7 mouse cellular contexts compared by ENCODE assay signal in genomic region chr7:105633801-105634135, GRCm38 (mm10). TPM values are rescaled to one million over a fixed set of nuclear protein-coding genes. Genes with fewer than 3 reads are reported as not detected.
DNase-seq lines count a peak whose midpoint lies in the region; ATAC-seq and TF ChIP-seq lines count a peak whose summit lies in the region.

No protein-coding gene starts in this region.

- H3K9me3 ChIP-seq in forebrain, embryonic 11.5 days (ENCODE audit: control insufficient read depth, low read length) = no peaks in the 10 kb centered on the region
- H3K9me3 ChIP-seq in liver, embryonic 12.5 days (replicated peaks) = no peaks in the 10 kb centered on the region
- no peaks in the 10 kb centered on the region for H3K9me3 ChIP-seq in stomach, embryonic 16.5 days (replicated peaks; ENCODE audit: control insufficient read depth, low read length)

- peaks cover 2% of the 10 kb centered on the region; the same call in 1 of the 2 replicates for H3K4me1 ChIP-seq in spleen, adult 2 months (ENCODE audit: control insufficient read depth, insufficient read depth, insufficient read length)
- H3K4me1 ChIP-seq in forebrain, embryonic 11.5 days (replicated peaks; ENCODE audit: control insufficient read depth, insufficient read depth, low read length) = peaks cover 10% of the 10 kb centered on the region
- peaks cover 37% of the 10 kb centered on the region for H3K4me1 ChIP-seq in liver, embryonic 12.5 days
- peaks cover 10% of the 10 kb centered on the region for H3K4me1 ChIP-seq in stomach, embryonic 16.5 days (ENCODE audit: control insufficient read depth, insufficient read depth, low read length)

- peak overlapping the region; percentile 68 for H3K9ac ChIP-seq in forebrain, embryonic 11.5 days (ENCODE audit: low read length)
- H3K9ac ChIP-seq in liver, embryonic 12.5 days = peak overlapping the region; percentile 78
- peak overlapping the region; percentile 89 for H3K9ac ChIP-seq in stomach, embryonic 16.5 days (ENCODE audit: low read length)

- H3K27ac ChIP-seq in spleen, adult 2 months (ENCODE audit: insufficient read depth, low read length) = 0 out of 2 replicates have a peak overlapping the region, but pooled peaks have one; percentile 55
- no peak overlapping the region for H3K27ac ChIP-seq in forebrain, embryonic 11.5 days (ENCODE audit: low read depth, low read length)
- H3K27ac ChIP-seq in liver, embryonic 12.5 days = no peak overlapping the region
- peak overlapping the region; percentile 43; the same call in 1 of the 2 replicates for H3K27ac ChIP-seq in stomach, embryonic 16.5 days (ENCODE audit: low read length)

- TF ChIP-seq CTCF in spleen, adult 2 months (IDR thresholded peaks at IDR 0.05; ENCODE audit: extremely low read depth, insufficient read depth, insufficient read length, insufficient replicate concordance) = no peak

- peak overlapping the region; percentile 82 for H3K4me3 ChIP-seq in spleen, adult 2 months (ENCODE audit: extremely low read depth, insufficient read depth, insufficient read length)
- peak overlapping the region; percentile 66 for H3K4me3 ChIP-seq in forebrain, embryonic 11.5 days (ENCODE audit: low read depth, low read length)
- H3K4me3 ChIP-seq in liver, embryonic 12.5 days = peak overlapping the region; percentile 69
- H3K4me3 ChIP-seq in stomach, embryonic 16.5 days (replicated peaks; ENCODE audit: low read length) = peak overlapping the region; percentile 82

- 0 out of 2 replicates have a peak, but pooled peaks cover 2% of the 10 kb centered on the region for H3K27me3 ChIP-seq in spleen, adult 2 months (ENCODE audit: control insufficient read depth, insufficient read depth, low read length)
- no peaks in the 10 kb centered on the region for H3K27me3 ChIP-seq in forebrain, embryonic 11.5 days (ENCODE audit: control insufficient read depth, insufficient read depth, low read length)
- H3K27me3 ChIP-seq in liver, embryonic 12.5 days (replicated peaks) = peaks cover 12% of the 10 kb centered on the region
- no peaks in the 10 kb centered on the region for H3K27me3 ChIP-seq in stomach, embryonic 16.5 days (ENCODE audit: control insufficient read depth, insufficient read depth, low read length)

- TF ChIP-seq POLR2A in spleen, adult 2 months (IDR thresholded peaks at IDR 0.05; ENCODE audit: low read depth, low read length) = no peak

- ATAC-seq in forebrain, embryonic 11.5 days (replicated peaks; ENCODE audit: low FRiP score) = no peak
- 0 out of 2 replicates have a peak, but pooled peaks have one; percentile 33 for ATAC-seq in liver, embryonic 12.5 days
- no peak; the same call in 1 of the 2 replicates for ATAC-seq in stomach, embryonic 16.5 days (ENCODE audit: insufficient read depth, low FRiP score)
- no peak; the same call in 1 of the 2 replicates for ATAC-seq in frontal cortex, adult (ENCODE audit: low TSS enrichment)

- H3K4me2 ChIP-seq in forebrain, embryonic 11.5 days (ENCODE audit: low read depth, low read length, severe bottlenecking) = peak overlapping the region; percentile 81
- H3K4me2 ChIP-seq in liver, embryonic 12.5 days = peak overlapping the region; percentile 95
- H3K4me2 ChIP-seq in stomach, embryonic 16.5 days (ENCODE audit: low read depth, low read length) = peak overlapping the region; percentile 65

- WGBS in spleen, adult 2 months = 3% methylated on average over 10 of the region's 10 CpGs
- 6% methylated on average over 10 of the region's 10 CpGs for WGBS in forebrain, embryonic 11.5 days
- 6% methylated on average over 10 of the region's 10 CpGs for WGBS in liver, embryonic 12.5 days (ENCODE audit: insufficient replicate concordance)
- WGBS in stomach, embryonic 16.5 days = 6% methylated on average over 10 of the region's 10 CpGs

- DNase-seq in spleen, adult 2 months (ENCODE audit: low read depth in 1 of 2, low spot score in 2 of 2) = no peak
- DNase-seq in spleen, postnatal 10 days (ENCODE audit: low spot score in 2 of 2) = no peak
- DNase-seq in forebrain, embryonic 11.5 days (ENCODE audit: low spot score) = no peak
- no peak for DNase-seq in gastrocnemius, postnatal 10 days

- 0 out of 2 replicates have a peak, but pooled peaks cover 1% of the 10 kb centered on the region for H3K36me3 ChIP-seq in spleen, adult 2 months (ENCODE audit: control insufficient read depth, insufficient read depth, low read length)
- H3K36me3 ChIP-seq in forebrain, embryonic 11.5 days (ENCODE audit: control insufficient read depth, insufficient read depth, low read length) = no peaks in the 10 kb centered on the region; the same call in 1 of the 2 replicates
- H3K36me3 ChIP-seq in liver, embryonic 12.5 days = peaks cover 33% of the 10 kb centered on the region
- H3K36me3 ChIP-seq in stomach, embryonic 16.5 days (ENCODE audit: control insufficient read depth, insufficient read depth, low read length) = no peaks in the 10 kb centered on the region

RNA-seq across cellular contexts. Expression of gene Trim3, which starts 0.4 kb away (rescaled TPM):
- polyA plus RNA-seq in spleen, adult 2 months (2012; rRNA removed) = 25.4 and 35.1 TPM in 2 replicates
- polyA plus RNA-seq in forebrain, embryonic 11.5 days (2014; fragmentation: Nextera tagmentation; extraction: Ambion mirVana) = 35.9 and 37.7 TPM in 2 replicates
- 7.7 and 8.0 TPM in 2 replicates for polyA plus RNA-seq in liver, embryonic 12.5 days (2016; fragmentation: Nextera tagmentation; extraction: Ambion mirVana)
- polyA plus RNA-seq in stomach, embryonic 16.5 days (2015; fragmentation: Nextera tagmentation; extraction: Ambion mirVana) = 29.4 and 29.7 TPM in 2 replicates
- total RNA-seq in gastrocnemius, postnatal 10 days (2021) = 10 to 100 TPM; 18.8 to 29.4 TPM

RNA-seq across cellular contexts. Expression of gene Timm10b, which starts 6.1 kb away (rescaled TPM):
- 87.3 and 118 TPM in 2 replicates for polyA plus RNA-seq in spleen, adult 2 months (2012; rRNA removed)
- polyA plus RNA-seq in forebrain, embryonic 11.5 days (2014; fragmentation: Nextera tagmentation; extraction: Ambion mirVana) = 148 and 151 TPM in 2 replicates
- polyA plus RNA-seq in liver, embryonic 12.5 days (2016; fragmentation: Nextera tagmentation; extraction: Ambion mirVana) = 159 and 163 TPM in 2 replicates
- polyA plus RNA-seq in stomach, embryonic 16.5 days (2015; fragmentation: Nextera tagmentation; extraction: Ambion mirVana) = 182 and 183 TPM in 2 replicates
- total RNA-seq in gastrocnemius, postnatal 10 days (2021) = 10 to 100 TPM; 67.5 to 79.0 TPM

RNA-seq across cellular contexts. Expression of gene Arfip2, which starts 6.4 kb away (rescaled TPM):
- polyA plus RNA-seq in spleen, adult 2 months (2012; rRNA removed) = 38.1 and 38.3 TPM in 2 replicates
- 78.2 and 90.2 TPM in 2 replicates for polyA plus RNA-seq in forebrain, embryonic 11.5 days (2014; fragmentation: Nextera tagmentation; extraction: Ambion mirVana)
- 24.5 and 26.8 TPM in 2 replicates for polyA plus RNA-seq in liver, embryonic 12.5 days (2016; fragmentation: Nextera tagmentation; extraction: Ambion mirVana)
- 77.9 and 78.4 TPM in 2 replicates for polyA plus RNA-seq in stomach, embryonic 16.5 days (2015; fragmentation: Nextera tagmentation; extraction: Ambion mirVana)
- total RNA-seq in gastrocnemius, postnatal 10 days (2021) = 10 to 100 TPM; 21.2 to 28.2 TPM

RNA-seq across cellular contexts. Expression of gene Gm45799, which starts 6.6 kb away (rescaled TPM):
- 155 and 230 TPM in 2 replicates for polyA plus RNA-seq in spleen, adult 2 months (2012; rRNA removed)
- polyA plus RNA-seq in forebrain, embryonic 11.5 days (2014; fragmentation: Nextera tagmentation; extraction: Ambion mirVana) = 11.8 and 14.2 TPM in 2 replicates
- polyA plus RNA-seq in liver, embryonic 12.5 days (2016; fragmentation: Nextera tagmentation; extraction: Ambion mirVana) = 10.2 and 13.2 TPM in 2 replicates
- 21.1 and 37.0 TPM in 2 replicates for polyA plus RNA-seq in stomach, embryonic 16.5 days (2015; fragmentation: Nextera tagmentation; extraction: Ambion mirVana)
- total RNA-seq in gastrocnemius, postnatal 10 days (2021) = 1 to 10 TPM; 1.9 to 3.1 TPM

RNA-seq across cellular contexts. Expression of gene Dnhd1, which starts 16.9 kb away (rescaled TPM):
- 1.4 and 2.3 TPM in 2 replicates for polyA plus RNA-seq in spleen, adult 2 months (2012; rRNA removed)
- polyA plus RNA-seq in forebrain, embryonic 11.5 days (2014; fragmentation: Nextera tagmentation; extraction: Ambion mirVana) = 0.39 and 0.79 TPM in 2 replicates
- 0.24 and 0.47 TPM in 2 replicates for polyA plus RNA-seq in liver, embryonic 12.5 days (2016; fragmentation: Nextera tagmentation; extraction: Ambion mirVana)
- 1.4 and 1.5 TPM in 2 replicates for polyA plus RNA-seq in stomach, embryonic 16.5 days (2015; fragmentation: Nextera tagmentation; extraction: Ambion mirVana)
- total RNA-seq in gastrocnemius, postnatal 10 days (2021) = under 1 TPM; 0.90 to 0.94 TPM

Comparison
In these comparisons a context has a peak if more than half of its experiments do, and no peak if none do; other contexts are left out.
1. H3K27ac ChIP-seq: peak in spleen, adult 2 months (single experiment) and stomach, embryonic 16.5 days (single experiment); none in forebrain, embryonic 11.5 days (single experiment) and liver, embryonic 12.5 days (single experiment).
2. Peak in every context shown above with its lines, with median percentiles within 50 percentile points of each other: H3K4me3 ChIP-seq, H3K4me2 ChIP-seq and H3K9ac ChIP-seq.